Mouse (Mus musculus): ENCODE measurements at regions not wholly inside any gene's neighbourhood (a gene's known extent, or its start where the extent isn't known, plus 50 kb on each side); places are given as distances from the start of the nearest gene placed in this dataset.

GRCm38 (mm10) chr4:105282681-105283462, 125.7 kb downstream of the Plpp3 start:
- DNase-seq (ENCODE audit: low spot score in 2 of 2): no peak

- DNase-seq (ENCODE audit: low spot score in 2 of 2): no peak
Observed at GRCm38 (mm10) chr4:105285431-105286013, 128.4 kb downstream of the Plpp3 start.

- no peak for DNase-seq (ENCODE audit: low spot score in 2 of 2)
Observed at GRCm38 (mm10) chr4:105286299-105286698, 129.2 kb downstream of the Plpp3 start.

GRCm38 (mm10) chr4:105286809-105287208, 129.7 kb downstream of the Plpp3 start:
- no peak for DNase-seq (ENCODE audit: low spot score in 2 of 2)

GRCm38 (mm10) chr4:105287419-105287818, 130.3 kb downstream of the Plpp3 start:
- DNase-seq (ENCODE audit: low spot score in 2 of 2): no peak

- no peak for DNase-seq (ENCODE audit: low spot score in 2 of 2)
Observed at GRCm38 (mm10) chr4:105289635-105290034, 132.5 kb downstream of the Plpp3 start.

GRCm38 (mm10) chr4:105290847-105291475, 133.8 kb downstream of the Plpp3 start:
- DNase-seq (ENCODE audit: low spot score in 2 of 2): no peak

GRCm38 (mm10) chr4:105291503-105291902, 134.4 kb downstream of the Plpp3 start:
- no peak for DNase-seq (ENCODE audit: low spot score in 2 of 2)

- DNase-seq (ENCODE audit: low spot score in 2 of 2): no peak
Observed at GRCm38 (mm10) chr4:105299358-105299757, 142.2 kb downstream of the Plpp3 start.

- DNase-seq (ENCODE audit: low spot score in 2 of 2): no peak
Observed at GRCm38 (mm10) chr4:105301547-105301946, 144.4 kb downstream of the Plpp3 start.

GRCm38 (mm10) chr4:105304166-105304565, 147.0 kb downstream of the Plpp3 start:
- no peak for DNase-seq (ENCODE audit: low spot score in 2 of 2)

GRCm38 (mm10) chr4:105305931-105306330, 148.8 kb downstream of the Plpp3 start:
- peak in 1 of 2 experiments; percentile 38 for DNase-seq (ENCODE audit: low spot score in 2 of 2)

GRCm38 (mm10) chr4:105307356-105307755, 150.2 kb downstream of the Plpp3 start:
- no peak for DNase-seq (ENCODE audit: low spot score in 2 of 2)

GRCm38 (mm10) chr4:105307905-105308304, 150.8 kb downstream of the Plpp3 start:
- DNase-seq (ENCODE audit: low spot score in 2 of 2): no peak

- DNase-seq (ENCODE audit: low spot score in 2 of 2): no peak
Observed at GRCm38 (mm10) chr4:105308971-105309488, 151.9 kb downstream of the Plpp3 start.

- no peak for DNase-seq (ENCODE audit: low spot score in 2 of 2)
Observed at GRCm38 (mm10) chr4:105312643-105313042, 155.5 kb downstream of the Plpp3 start.

- no peak for DNase-seq (ENCODE audit: low spot score in 2 of 2)
Observed at GRCm38 (mm10) chr4:105313151-105313818, 156.1 kb downstream of the Plpp3 start.

- no peak for DNase-seq (ENCODE audit: low spot score in 2 of 2)
Observed at GRCm38 (mm10) chr4:105315095-105315494, 157.9 kb downstream of the Plpp3 start.

GRCm38 (mm10) chr4:105316478-105317206, 159.5 kb downstream of the Plpp3 start:
- DNase-seq (ENCODE audit: low spot score in 2 of 2): peak; percentile 41 to 65

GRCm38 (mm10) chr4:105318421-105318820, 161.3 kb downstream of the Plpp3 start:
- DNase-seq (ENCODE audit: low spot score in 2 of 2): no peak

GRCm38 (mm10) chr4:105323446-105323845, 166.3 kb downstream of the Plpp3 start:
- DNase-seq (ENCODE audit: low spot score in 2 of 2): no peak
